Mouse (Mus musculus) midbrain, embryonic 13.5 days (tissue): ENCODE measurements at regions not wholly inside any gene's neighbourhood (a gene's known extent, or its start where the extent isn't known, plus 50 kb on each side); places are given as distances from the start of the nearest gene placed in this dataset.
"Not testable (repeated sequence)": the region's sequence is repeated elsewhere in the genome, so short reads cannot be mapped to it uniquely, and the experiment has no call there.

Experiments
- ATAC-seq: fragments of 200-750 bp; cut with Nextera tagmentation; 2 replicates; pipeline ENCODE4 v1.8.0; 2017; ENCODE audit warnings: mild to moderate bottlenecking, moderate TSS enrichment, moderate library complexity
- H3K27ac ChIP-seq: fragments of 300-500 bp; sonication (generic); 2 replicates; pipeline ENCODE4 v1.5.1; 2015; ENCODE audit warnings: inconsistent platforms, mild to moderate bottlenecking, moderate library complexity
- H3K27me3 ChIP-seq: fragments of 300-500 bp; sonication (generic); 2 replicates; pipeline ENCODE4 v1.6.1; 2015; ENCODE audit warnings: mild to moderate bottlenecking, inconsistent platforms
- H3K36me3 ChIP-seq: fragments of 300-500 bp; sonication (generic); 2 replicates; pipeline ENCODE4 v1.6.1; 2015; ENCODE audit warnings: mild to moderate bottlenecking, inconsistent platforms
- H3K4me1 ChIP-seq: fragments of 300-500 bp; sonication (generic); replicated peaks from 2 replicates; pipeline ENCODE4 v1.6.1; 2015; ENCODE audit warnings: inconsistent platforms
- H3K4me2 ChIP-seq: fragments of 300-500 bp; sonication (generic); replicated peaks from 2 replicates; pipeline ENCODE4 v1.6.1; 2015; ENCODE audit warnings: moderate library complexity, mild to moderate bottlenecking, inconsistent platforms
- H3K4me3 ChIP-seq: fragments of 300-500 bp; sonication (generic); replicated peaks from 2 replicates; pipeline ENCODE4 v1.5.1; 2015; ENCODE audit warnings: mild to moderate bottlenecking, inconsistent platforms
- H3K9ac ChIP-seq: fragments of 300-500 bp; sonication (generic); replicated peaks from 2 replicates; pipeline ENCODE4 v1.6.1; 2015; ENCODE audit warnings: mild to moderate bottlenecking, inconsistent platforms
- H3K9me3 ChIP-seq: fragments of 300-500 bp; sonication (generic); 2 replicates; pipeline ENCODE4 v1.6.1; 2016; ENCODE audit warnings: mild to moderate bottlenecking, inconsistent platforms
- WGBS: fragments of 180-500 bp; shearing (Covaris S2); methylation state at CpG from one replicate; pipeline ENCODE4 v1.1.7; 2015; 5-methylcytosine and 5-hydroxymethylcytosine counted together

DNA sequence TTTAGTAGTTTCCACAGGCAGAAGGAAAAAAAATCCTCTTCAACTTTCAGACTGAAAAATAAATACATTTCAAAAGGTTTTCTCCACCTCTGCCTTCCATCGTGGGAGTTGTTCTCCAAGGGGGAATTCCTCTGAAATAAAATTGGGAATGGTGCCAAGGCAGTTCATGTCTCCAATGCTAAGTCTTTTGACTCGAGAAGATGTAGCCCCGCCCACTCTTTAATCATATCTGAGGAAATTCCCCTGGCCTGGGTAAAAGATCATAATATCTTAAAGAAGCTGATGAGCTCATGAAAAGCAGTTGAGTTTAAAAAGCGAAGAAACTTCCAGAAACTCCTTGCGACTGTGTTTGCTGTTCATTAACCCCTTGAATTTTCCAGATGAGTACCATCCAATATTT, 185.3 kb upstream of the Gm37988 start:
- no peak overlapping the region for H3K4me3 ChIP-seq
- no peaks in the 10 kb centered on the region for H3K9me3 ChIP-seq
- no peaks in the 10 kb centered on the region for H3K4me1 ChIP-seq
- WGBS, result 75% methylated on average over 5 of the region's 5 CpGs
- H3K27me3 ChIP-seq, result no peaks in the 10 kb centered on the region
- H3K9ac ChIP-seq, result no peak overlapping the region
- H3K27ac ChIP-seq, result no peak overlapping the region
- no peaks in the 10 kb centered on the region for H3K36me3 ChIP-seq
- H3K4me2 ChIP-seq, result no peak overlapping the region
- no peak for ATAC-seq

DNA sequence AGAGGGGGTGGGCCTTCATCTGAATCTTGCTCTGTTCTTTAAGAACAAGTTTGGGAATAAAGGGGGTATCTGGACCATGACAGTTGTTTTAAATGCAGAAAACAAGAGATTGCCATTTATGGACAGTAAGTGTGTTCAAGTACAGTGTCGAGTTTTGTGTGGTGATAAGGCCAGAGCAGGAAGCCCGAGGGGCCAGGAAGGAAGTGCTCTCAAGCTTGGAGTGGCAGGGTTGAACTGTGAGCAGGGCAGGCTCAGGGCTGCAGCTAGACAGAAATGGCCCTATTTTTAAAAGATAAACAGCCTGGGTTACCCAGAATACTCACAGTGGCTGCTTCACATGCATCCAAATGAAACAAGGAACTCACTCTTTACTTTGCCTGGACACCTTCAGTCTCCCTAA, 184.4 kb upstream of the Gm37988 start:
- no peaks in the 10 kb centered on the region for H3K9me3 ChIP-seq
- H3K27me3 ChIP-seq, result no peaks in the 10 kb centered on the region
- H3K4me1 ChIP-seq, result no peaks in the 10 kb centered on the region
- H3K36me3 ChIP-seq, result no peaks in the 10 kb centered on the region
- WGBS, result 74% methylated on average over 2 of the region's 2 CpGs
- H3K4me3 ChIP-seq, result no peak overlapping the region
- H3K4me2 ChIP-seq, result no peak overlapping the region
- no peak for ATAC-seq
- no peak overlapping the region for H3K9ac ChIP-seq
- no peak overlapping the region for H3K27ac ChIP-seq

DNA sequence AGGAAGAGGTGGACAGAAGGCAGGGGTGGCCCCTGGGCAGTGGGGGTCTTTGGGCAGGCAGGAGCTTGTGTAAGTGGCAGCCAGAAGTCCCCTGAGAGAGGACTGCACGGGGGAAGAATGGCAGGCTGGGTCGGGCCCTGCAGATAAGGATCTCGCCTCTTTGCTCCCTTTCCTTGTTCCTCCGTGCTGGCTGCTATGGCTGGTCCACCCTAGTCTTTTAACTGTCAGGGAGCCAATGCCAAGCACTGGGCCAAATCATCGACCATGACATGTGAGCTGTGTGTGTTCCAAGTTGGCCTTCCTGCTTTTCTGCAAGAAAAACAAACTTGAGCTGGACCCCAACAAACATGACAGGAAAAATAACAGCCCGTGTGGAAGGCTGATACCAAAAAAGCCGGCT, 153.8 kb upstream of the Gm37988 start:
- no peaks in the 10 kb centered on the region for H3K9me3 ChIP-seq
- no peak overlapping the region for H3K9ac ChIP-seq
- ATAC-seq, result no peak
- 74% methylated on average over 7 of the region's 7 CpGs for WGBS
- H3K4me3 ChIP-seq, result no peak overlapping the region
- H3K36me3 ChIP-seq, result no peaks in the 10 kb centered on the region
- H3K27ac ChIP-seq, result no peak overlapping the region
- no peaks in the 10 kb centered on the region for H3K4me1 ChIP-seq
- no peaks in the 10 kb centered on the region for H3K27me3 ChIP-seq
- no peak overlapping the region for H3K4me2 ChIP-seq

DNA sequence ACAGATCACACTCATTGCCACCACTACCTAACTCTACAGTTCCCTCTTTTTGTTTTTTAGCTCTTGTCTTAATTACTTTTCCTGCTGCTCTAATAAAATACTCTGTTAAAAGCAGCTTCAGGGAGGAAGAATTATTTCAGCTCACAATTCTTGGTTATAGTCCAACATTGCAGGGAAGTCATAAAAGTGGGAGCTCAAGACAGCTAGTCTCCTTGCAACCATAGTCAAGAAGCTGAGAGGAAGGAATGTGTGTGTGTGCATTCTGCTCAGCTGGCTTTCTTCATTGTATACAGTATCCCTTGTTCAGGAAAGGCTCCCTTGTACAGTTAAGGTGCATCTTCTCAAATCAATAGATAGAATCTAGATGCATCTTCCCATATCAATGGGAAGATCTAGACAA, 152.4 kb upstream of the Gm37988 start:
- Histone ChIP-seq H3K4me2 (no peak overlapping the region), H3K4me3 (no peak overlapping the region), H3K9ac (no peak overlapping the region)

DNA sequence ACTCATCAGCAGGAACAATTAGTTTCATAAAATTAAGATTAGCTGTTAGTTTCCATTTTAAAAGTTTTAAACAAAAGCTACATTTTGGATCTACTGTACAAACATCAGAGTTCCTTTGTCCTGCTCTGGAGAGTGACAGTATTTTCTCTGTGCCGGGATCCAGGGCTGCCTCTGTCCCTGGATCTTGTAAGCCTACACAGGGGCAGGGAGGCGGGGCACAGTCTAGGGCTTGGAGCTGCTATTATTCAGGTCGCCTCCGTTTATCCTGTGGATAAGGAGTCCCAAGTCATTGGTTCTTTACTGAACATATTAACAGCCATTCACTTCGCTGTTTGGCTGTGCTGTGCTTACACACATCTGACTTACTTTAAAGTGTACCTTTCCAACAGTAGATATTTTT, 150.8 kb upstream of the Gm37988 start:
- Histone ChIP-seq H3K4me2 (no peak overlapping the region), H3K9ac (no peak overlapping the region), H3K9me3 (no peaks in the 10 kb centered on the region), H3K27ac (no peak overlapping the region), H3K4me1 (no peaks in the 10 kb centered on the region), H3K4me3 (no peak overlapping the region), H3K36me3 (no peaks in the 10 kb centered on the region), H3K27me3 (no peaks in the 10 kb centered on the region)
- peak; percentile 65; the same call in 1 of the 2 replicates for ATAC-seq
- 36% methylated on average over 5 of the region's 5 CpGs for WGBS

More for the DNA sequence above, 152.4 kb upstream of the Gm37988 start:
- Histone ChIP-seq H3K36me3 (no peaks in the 10 kb centered on the region), H3K9me3 (no peaks in the 10 kb centered on the region), H3K27ac (no peak overlapping the region), H3K4me1 (no peaks in the 10 kb centered on the region), H3K27me3 (no peaks in the 10 kb centered on the region)
- ATAC-seq, result no peak

DNA sequence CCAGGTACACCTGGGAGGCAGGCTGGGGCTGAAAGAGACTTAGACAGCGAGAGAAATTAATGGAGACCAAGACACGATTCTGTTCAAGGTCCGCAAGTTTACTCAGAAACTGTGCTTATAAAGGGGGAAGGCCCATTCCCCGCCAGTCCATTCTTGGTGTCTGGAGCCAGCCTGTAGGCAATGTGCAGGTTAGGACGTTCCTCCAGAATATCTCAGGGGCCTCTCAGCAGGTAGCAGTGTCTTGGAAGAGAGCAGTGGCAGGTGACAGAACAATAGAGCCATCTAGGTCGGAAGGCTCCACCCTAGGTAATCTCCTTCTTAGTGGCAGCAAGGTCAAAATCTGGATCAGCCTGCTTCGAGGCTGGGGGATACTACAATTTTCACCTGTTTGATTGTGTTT, 147.6 kb upstream of the Gm37988 start:
- H3K4me1 ChIP-seq, H3K9me3 ChIP-seq, H3K9ac ChIP-seq, H3K27ac ChIP-seq, H3K4me2 ChIP-seq, H3K27me3 ChIP-seq, H3K4me3 ChIP-seq, H3K36me3 ChIP-seq, ATAC-seq: not testable (repeated sequence)
- WGBS, result 77% methylated on average over 7 of the region's 7 CpGs

DNA sequence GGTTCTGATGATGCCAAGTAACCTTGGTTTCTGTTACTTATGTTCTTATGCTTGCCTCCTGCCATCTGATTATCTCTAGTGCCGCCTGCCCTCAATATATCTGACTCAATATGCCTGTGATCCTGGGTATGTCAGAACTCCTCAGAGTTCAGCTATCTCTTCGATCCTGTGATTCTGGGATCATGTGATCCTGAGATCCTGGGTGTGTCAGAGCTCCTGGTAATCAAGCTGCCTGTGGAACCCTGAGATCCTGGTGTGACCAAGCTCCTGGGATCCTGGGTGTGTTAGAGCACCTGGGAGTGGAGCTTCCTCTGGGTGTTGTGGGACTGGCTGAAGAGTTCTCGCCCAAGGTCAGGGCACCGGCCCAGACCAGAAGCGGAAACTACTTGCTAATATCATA, 147.1 kb upstream of the Gm37988 start:
- H3K36me3 ChIP-seq, H3K4me1 ChIP-seq, ATAC-seq, H3K4me3 ChIP-seq, H3K27me3 ChIP-seq, H3K9ac ChIP-seq, H3K4me2 ChIP-seq, H3K27ac ChIP-seq, H3K9me3 ChIP-seq: not testable (repeated sequence)
- 90% methylated on average over 5 of the region's 5 CpGs for WGBS

DNA sequence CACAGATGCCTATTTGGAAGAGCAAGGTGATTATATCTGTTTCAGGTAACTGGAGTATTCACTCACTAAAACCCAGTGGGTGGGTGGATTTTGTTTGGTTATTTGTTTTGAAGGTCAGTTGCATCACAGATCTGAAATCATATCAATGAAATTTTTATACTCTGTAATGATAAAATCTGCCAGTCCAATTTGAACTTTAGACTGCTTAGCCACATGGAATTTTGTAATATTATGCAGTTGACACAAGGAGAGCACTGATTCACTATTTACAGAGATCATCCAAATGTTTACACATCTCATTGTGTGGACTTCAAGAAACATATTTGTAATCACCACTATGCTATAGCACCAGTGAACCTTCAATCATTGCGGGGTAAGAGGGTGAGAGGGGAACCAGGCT, 145.9 kb upstream of the Gm37988 start:
- Histone ChIP-seq H3K9me3 (no peaks in the 10 kb centered on the region), H3K27ac (no peak overlapping the region), H3K4me3 (no peak overlapping the region), H3K27me3 (no peaks in the 10 kb centered on the region), H3K4me1 (no peaks in the 10 kb centered on the region), H3K9ac (no peak overlapping the region), H3K36me3 (no peaks in the 10 kb centered on the region), H3K4me2 (no peak overlapping the region)
- WGBS, result 98% methylated on average over 1 of the region's 1 CpGs
- ATAC-seq, result no peak

DNA sequence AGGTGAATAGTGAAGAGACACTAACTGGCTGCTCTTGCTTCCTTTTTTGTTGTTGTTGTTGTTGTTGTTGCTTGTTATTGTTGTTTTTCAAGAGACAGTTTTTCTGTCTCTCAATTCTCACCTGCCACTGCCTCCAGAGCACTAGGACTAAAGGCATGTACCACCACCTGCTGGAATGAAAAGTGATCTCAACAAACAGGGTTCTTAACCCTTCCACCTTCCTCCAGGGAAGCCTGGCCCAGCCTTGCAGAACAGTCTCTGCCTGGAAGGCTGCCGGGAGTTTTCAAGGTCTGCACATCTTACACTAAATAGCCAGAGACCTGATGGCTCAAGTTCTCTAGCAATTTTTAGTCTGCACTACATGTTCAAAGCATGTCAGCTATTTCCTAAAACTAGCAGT, 138.0 kb upstream of the Gm37988 start:
- H3K27me3 ChIP-seq, result no peaks in the 10 kb centered on the region
- no peak overlapping the region for H3K9ac ChIP-seq
- no peaks in the 10 kb centered on the region for H3K9me3 ChIP-seq
- WGBS, result 80% methylated on average over 1 of the region's 1 CpGs
- no peak overlapping the region for H3K4me3 ChIP-seq
- no peak overlapping the region for H3K4me2 ChIP-seq
- no peak overlapping the region for H3K27ac ChIP-seq
- no peaks in the 10 kb centered on the region for H3K4me1 ChIP-seq
- H3K36me3 ChIP-seq, result no peaks in the 10 kb centered on the region
- no peak for ATAC-seq

DNA sequence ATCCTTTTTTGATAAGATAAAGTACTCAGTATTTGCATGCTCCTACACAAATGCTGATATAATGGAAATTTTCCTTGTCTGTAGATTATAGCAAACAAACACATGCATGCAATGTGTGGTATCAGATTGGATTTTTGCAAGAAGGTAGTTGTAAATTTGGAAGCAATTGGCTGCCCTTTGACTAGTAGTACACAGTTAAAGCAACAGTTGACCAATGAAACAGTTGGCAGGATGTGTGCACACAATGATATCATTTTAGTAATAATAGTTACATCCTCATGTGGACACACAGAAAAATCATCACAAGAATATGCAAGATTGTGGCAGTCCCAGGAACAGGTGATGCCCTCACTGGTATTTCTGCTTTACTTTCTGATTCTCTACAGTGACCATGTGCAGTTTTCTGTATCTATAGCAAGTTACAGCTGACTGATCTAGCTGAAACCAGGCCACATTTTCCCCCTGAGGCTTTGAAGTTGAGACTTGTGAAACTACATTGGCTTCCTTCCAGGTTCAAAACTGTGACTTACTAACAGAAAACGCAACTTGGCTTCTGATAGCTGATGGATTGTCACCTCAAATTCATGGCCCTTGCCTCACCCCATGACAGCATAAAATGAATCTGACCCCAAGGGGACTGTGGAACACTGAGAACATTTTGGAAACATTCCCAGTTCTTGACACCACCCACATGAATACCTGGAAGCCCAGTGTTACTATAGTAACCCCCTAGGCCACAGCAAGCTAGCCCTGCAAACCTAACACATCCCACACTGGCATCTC, 136.3 kb upstream of the Gm37988 start:
- Histone ChIP-seq H3K36me3 (no peaks in the 10 kb centered on the region), H3K9me3 (no peaks in the 10 kb centered on the region), H3K4me2 (no peak overlapping the region), H3K4me1 (no peaks in the 10 kb centered on the region), H3K27ac (no peak overlapping the region), H3K4me3 (no peak overlapping the region), H3K9ac (no peak overlapping the region), H3K27me3 (no peaks in the 10 kb centered on the region)
- 0 out of 2 replicates have a peak, but pooled peaks have one; percentile 20 for ATAC-seq
- 67% methylated on average over 1 of the region's 1 CpGs for WGBS

DNA sequence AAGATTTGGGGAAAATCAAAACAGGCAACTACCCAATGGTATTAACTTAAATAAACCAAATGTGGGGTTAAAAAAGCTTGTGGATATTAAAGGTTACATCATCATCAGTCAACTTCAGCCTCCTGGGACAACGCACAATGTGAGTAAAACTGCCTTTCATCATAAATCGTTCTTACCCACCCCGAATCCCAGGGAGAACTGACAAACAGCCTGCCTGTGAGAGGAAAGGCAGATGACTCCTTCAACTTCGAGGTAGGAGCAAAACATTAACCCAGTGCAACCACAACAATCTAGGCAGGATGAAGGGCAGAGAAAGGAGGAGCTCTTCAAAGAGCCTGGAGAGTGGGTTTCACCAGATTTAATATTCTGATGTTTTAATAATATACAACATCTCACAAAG, 135.3 kb upstream of the Gm37988 start:
- H3K4me3 ChIP-seq, result no peak overlapping the region
- no peaks in the 10 kb centered on the region for H3K4me1 ChIP-seq
- no peak overlapping the region for H3K9ac ChIP-seq
- H3K4me2 ChIP-seq, result no peak overlapping the region
- ATAC-seq, result no peak
- H3K36me3 ChIP-seq, result no peaks in the 10 kb centered on the region
- WGBS, result 75% methylated on average over 4 of the region's 4 CpGs
- no peaks in the 10 kb centered on the region for H3K9me3 ChIP-seq
- no peak overlapping the region for H3K27ac ChIP-seq
- H3K27me3 ChIP-seq, result no peaks in the 10 kb centered on the region

DNA sequence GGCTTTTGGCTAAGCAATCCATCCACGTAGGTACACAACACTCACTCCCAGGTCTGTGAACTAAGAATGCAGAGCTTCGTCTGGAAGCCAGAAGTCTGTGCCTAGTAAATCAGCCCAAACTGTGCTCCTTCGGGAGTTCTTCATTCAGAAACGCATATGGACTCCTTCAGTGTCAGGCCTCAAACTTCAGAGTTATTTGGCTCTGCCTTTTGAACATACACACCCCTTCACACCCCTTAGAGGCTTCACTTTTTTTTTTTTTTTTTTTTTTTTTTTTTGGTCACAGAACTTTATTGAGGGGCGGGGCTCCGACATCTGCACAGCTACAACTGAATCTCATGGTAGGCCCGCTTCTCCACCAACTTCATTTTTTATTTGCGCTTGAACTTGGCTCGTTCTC, 120.1 kb upstream of the Gm37988 start:
- no peak overlapping the region for H3K4me3 ChIP-seq
- WGBS, result 97% methylated on average over 9 of the region's 9 CpGs
- H3K27ac ChIP-seq, result no peak overlapping the region
- ATAC-seq, result no peak
- H3K4me1 ChIP-seq, result no peaks in the 10 kb centered on the region; the same call in 1 of the 2 replicates
- no peak overlapping the region for H3K4me2 ChIP-seq
- no peaks in the 10 kb centered on the region for H3K27me3 ChIP-seq
- no peaks in the 10 kb centered on the region for H3K36me3 ChIP-seq
- no peak overlapping the region for H3K9ac ChIP-seq
- H3K9me3 ChIP-seq, result no peaks in the 10 kb centered on the region

DNA sequence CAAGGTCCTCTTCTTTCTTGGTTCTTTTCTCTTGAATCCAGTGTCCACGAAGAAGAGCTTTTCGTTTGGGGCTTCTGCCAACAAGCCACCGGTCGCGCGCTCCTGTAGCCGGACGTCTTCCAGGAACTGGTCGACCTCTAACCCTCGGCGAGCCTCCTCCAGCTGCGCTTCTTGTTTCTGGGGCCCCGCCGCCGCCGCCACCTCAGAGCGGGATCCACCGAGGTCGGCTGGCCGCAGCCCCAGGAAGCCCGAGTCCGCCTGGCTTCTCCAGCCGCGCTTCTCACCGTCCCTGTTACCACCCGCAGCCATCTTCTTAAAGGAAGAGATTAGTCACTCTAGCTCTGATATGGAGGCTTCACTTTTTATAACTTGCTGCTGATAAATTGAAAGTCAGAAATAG, 118.6 kb upstream of the Gm37988 start:
- H3K27ac ChIP-seq, result no peak overlapping the region
- H3K9me3 ChIP-seq, result no peaks in the 10 kb centered on the region
- ATAC-seq, result no peak
- no peak overlapping the region for H3K4me3 ChIP-seq
- no peak overlapping the region for H3K9ac ChIP-seq
- peak overlapping the region; percentile 39 for H3K4me2 ChIP-seq
- no peaks in the 10 kb centered on the region; the same call in 1 of the 2 replicates for H3K4me1 ChIP-seq
- no peaks in the 10 kb centered on the region for H3K27me3 ChIP-seq
- no peaks in the 10 kb centered on the region for H3K36me3 ChIP-seq
- 28% methylated on average over 26 of the region's 26 CpGs for WGBS
